Mouse (Mus musculus): Measurements from ENCODE around the gene Nlrx1.

Gene Nlrx1

DNA sequence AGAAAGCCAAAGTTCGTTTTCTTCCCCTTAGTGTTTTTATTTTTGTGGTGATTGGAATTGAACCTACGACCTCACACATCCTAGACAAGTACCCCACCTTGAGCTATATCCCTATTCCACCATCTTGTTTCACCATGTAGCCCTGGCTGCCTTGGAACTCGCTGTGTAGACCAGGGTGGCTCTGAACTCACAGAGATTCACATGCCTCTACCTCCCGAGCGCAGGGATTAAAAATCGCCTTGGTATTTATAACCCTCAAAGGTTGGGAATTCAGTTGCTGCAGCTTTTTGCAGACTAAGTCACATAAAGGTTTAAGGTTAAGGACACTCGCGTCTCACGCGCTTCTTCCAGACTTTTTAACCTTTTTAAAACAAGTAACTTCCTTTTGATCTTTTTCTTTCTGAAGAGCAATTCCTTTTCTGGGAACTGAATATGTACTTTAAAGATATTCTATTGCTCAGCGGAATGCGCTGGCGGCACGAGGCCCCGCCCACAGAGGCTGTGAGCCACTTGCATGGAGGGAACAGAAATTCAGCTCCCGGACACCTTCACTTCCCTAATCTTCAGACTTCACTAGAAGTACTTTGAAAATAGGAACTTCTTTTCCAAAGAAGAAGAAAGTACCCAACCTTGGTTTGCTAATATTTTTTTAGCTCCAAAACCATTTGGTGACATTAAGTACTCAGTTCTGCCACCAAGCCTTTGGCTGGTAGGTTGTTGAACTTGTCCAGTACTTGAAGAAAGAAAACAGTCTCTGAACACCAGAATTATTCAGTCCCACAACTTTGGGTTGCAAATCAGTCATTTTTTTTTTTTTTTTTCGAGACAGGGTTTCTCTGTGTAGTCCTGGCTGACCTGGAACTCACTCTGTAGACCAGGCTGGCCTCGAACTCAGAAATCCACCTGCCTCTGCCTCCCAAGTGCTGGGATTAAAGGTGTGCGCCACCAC lies 33.6 kb downstream of the Nlrx1 start:
- DNase-seq (ENCODE audit: low spot score): peak; percentile 72

DNA sequence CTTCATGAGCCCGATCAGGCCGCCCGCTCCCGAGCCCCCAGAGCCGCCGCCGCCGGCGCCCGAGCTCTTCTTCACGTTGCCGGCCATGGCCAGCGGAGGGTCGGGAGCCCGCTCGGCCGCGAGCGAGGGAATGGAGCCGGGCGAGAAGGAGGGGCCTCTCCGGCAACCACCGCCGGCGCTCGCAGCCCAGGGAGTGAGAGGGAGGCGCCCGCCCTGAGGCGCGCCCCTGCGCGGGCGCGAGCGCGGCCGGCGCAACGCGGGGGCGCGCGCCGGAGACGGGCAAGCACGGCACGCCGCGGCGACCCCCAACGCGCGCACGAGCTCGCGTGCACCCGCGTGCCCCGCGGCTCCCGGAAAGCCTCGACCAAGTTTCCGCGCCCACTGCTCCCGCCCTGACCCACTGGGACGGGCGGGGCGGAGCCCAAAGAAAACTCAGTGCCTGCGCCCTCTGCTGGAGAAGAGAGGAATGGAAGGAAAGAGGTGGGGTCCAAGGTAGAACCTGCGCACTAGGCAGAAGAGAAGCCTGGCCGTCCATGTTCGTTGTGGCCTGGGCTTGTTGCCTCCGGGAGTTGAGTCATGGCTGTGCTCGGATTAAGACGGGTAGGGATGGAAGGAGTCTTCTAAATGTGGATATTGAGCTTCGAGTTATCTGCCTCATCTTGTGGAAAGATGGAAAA lies 34.5 kb downstream of the Nlrx1 start, which contains the start of gene Cbl:
Gene Cbl (minus strand): TSS at position 248 of the 677 bp plus-strand sequence.
- DNase-seq (ENCODE audit: low spot score): peak; percentile 99

DNA sequence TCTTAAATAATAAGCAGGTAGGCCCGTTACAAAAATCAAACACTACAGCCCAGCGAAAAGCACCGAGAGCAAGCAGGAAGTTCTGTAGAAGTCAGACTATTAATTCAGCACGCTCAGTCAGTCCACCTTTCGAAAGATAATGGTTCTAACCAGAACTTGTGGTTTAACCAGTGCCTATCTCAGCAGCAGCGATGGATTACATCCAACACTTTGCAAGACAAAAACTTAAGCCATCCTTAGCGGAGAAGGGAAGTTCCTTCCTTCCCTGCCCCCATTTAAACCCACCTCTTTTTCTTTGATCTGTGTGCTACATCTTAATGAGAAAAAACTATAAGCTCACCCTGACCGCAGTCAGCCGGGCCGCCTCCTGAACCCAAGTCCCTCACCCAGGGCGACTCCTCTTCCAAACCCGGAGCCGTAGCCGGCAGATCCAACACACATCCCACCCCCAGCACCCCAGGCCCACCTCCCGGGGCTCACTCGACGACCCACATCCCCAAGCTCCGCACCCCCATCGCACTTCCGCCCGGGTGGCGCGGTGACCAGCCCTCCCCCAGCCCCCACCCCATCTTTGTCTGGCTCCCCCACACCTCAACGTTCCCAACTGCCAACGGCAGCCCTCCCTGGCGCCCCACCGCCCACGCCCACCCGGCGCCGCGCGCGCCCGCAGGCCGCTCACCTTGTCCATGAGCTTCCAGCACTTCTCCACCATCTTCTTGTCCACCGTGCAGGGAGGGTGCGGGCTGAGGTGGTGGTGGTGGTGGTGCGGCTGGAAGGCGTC lies 35.2 kb downstream of the Nlrx1 start:
- peak; percentile 20 for DNase-seq (ENCODE audit: low spot score)

DNA sequence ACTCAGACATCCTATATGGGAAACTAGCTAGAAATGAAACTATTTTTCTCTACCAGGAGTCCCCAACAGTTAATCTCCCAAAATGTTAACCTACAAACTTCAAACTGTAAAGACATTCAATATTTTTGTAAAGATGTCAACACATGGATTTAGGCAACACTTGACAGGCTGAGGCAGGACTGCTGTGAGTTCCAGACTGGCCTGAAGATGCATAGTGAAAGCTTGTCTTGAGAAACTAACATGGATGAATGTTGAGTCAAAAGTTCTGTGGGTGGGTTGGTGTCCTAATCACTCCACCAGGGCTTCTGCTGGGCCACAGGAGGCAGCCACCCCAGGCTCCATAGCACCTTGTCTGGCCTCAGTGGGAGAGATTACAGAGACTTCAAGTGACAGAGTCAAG lies 36.8 kb downstream of the Nlrx1 start:
- no peak for DNase-seq (ENCODE audit: low spot score)

DNA sequence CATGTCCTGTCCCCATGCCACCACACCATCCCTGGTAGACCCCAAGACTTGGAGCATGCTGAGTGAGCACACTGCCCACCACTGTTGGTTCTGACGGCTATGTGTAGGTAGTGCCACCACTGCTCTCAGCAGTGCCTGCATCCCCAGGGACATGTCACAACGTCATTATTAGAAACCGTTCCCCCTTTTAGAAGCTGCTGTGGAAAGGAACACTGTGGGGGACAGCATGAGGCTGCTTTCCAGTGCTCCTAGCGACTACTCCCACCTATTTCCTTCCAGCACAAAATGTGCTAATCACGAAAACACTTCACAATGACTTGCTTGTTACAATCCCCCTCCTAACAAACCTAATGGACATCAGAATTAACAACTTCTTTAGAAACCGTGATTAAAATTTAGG lies 42.4 kb downstream of the Nlrx1 start:
- no peak for DNase-seq (ENCODE audit: low spot score)

DNA sequence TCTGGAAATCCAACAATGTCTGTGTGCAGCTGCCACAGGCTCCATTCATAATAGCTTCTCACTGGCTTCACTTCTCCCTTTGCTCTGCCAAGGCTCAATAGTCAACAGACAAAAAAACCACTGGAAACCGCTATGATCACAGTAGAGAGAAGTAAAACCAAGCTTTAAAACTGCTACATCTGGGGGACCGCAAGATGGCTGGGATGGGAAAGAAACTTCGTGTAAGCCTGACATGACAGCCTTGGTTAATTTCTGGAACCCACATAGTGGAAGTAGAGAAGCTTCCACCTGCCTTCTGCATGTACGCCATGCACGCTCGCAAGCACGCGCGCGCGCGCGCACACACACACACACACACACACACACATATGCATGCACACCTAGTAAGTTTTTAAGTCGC lies 54.9 kb downstream of the Nlrx1 start:
- DNase-seq (ENCODE audit: low spot score): no peak

DNA sequence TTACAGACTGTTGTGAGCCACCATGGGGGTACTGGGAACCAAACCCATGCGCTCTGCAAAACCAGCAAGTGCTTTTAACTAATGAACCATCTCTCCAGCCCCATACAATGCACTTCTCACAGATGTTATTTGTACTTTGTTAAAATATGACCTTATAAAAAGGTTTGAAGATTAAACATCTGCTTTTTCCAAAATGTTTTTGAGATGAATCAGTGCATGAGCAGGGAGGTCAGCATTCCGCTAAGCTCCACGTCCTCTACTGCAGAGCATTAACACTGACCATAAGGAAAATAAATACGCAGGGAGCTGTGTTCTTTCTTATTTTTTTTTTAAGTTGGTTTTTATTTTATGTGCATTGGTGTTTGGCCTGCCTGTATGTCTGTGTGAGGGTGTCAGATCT lies 56.0 kb downstream of the Nlrx1 start:
- DNase-seq (ENCODE audit: low spot score): no peak

DNA sequence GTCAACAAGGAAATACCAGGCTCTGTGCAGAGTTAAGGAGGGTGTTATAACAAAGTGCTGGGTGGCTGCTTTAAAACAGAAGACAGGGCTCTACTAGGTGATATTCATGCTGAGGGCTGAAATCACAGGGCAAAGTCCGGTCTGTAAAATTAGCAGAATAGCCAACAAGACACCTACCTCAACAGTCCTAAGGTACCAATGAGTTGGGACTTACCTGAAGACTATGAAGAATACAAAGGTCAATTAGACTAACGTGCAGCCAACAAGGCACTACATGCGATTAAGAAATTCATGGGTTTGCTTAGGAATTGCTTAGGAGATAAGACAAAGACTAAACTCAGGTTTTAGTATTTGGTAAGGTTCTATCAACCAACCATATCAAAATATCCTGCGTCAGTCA lies 59.0 kb downstream of the Nlrx1 start:
- no peak for DNase-seq (ENCODE audit: low spot score)

DNA sequence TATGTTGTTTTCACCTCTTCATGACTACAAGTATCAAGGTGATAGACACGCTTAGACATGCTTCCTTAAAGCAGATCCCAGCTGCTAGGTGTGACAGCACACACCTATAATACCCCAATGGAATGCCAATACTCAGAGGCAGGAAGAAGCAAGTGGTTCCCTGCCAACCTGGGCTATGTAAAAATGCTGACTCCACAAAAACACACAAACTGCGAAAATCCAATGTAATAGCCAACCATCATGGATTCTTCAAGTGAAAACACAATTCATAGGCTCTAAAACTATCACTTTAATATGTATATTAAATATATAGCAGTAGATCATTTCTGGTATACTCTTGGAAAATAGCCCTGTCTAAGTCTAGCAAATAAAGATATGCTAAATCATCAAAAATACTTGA lies 60.6 kb downstream of the Nlrx1 start:
- no peak for DNase-seq (ENCODE audit: low spot score)

Measured in lung, postnatal 25 days (tissue).